Mouse (Mus musculus) heart, postnatal 14 days (tissue): ENCODE measurements around the gene Fam234b. TPM values are rescaled to one million over a fixed set of nuclear protein-coding genes. Genes with fewer than 3 reads are reported as not detected.

Experiments
- DNase-seq, 2 experiments: peaks; one replicate each; pipeline ENCODE4 v3.0.0; 2021 to 2022
- intact Hi-C: fragments of 180-260 bp; cut with DNase I; formaldehyde crosslinking; loops from one replicate; pipeline ENCODE4 v1.15.1; 2025
- total RNA-seq, 2 experiments: library from RNA; stranded (reverse); gene quantifications; 2 replicates each; pipeline ENCODE4 v1.2.3; 2021

Fam234b gene
- total RNA-seq, 2 experiments from 2014 or later: 6.3 to 7.8 TPM

GRCm38 (mm10) chr6:135260435-135260834, 62.7 kb downstream of the Fam234b start:
- intact Hi-C loops: no loop called here
- DNase-seq: no peak

- intact Hi-C loops: no loop called here
- no peak for DNase-seq
Measured at GRCm38 (mm10) chr6:135261124-135261523, 63.3 kb downstream of the Fam234b start.

GRCm38 (mm10) chr6:135262565-135262964, 64.8 kb downstream of the Fam234b start:
- intact Hi-C loops: no loop called here
- no peak for DNase-seq

GRCm38 (mm10) chr6:135264136-135264535, 66.4 kb downstream of the Fam234b start:
- intact Hi-C loops: no loop called here
- no peak for DNase-seq

DNA sequence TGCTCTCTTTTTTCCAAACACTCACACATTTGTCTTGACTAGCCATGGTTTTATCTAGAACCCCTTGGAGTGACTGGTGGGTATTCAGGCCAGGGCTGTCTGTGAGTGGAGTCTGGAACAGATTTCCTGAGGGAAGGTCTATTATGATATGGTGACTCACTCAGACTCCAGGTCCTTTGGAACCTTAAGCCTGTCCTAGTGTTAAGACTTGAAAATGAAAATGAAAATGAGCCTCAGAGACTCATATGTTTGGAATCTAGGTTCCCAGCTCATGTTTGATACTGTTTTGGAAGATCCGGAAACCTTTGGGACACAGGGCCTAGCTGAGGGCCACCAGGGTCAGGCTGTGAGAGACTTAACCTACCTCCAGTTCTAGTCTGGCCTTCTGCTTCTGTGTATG, 68.3 kb downstream of the Fam234b start:
- intact Hi-C loops: no loop called here
- no peak for DNase-seq

GRCm38 (mm10) chr6:135267221-135267620, 69.4 kb downstream of the Fam234b start:
- DNase-seq: no peak
- intact Hi-C loops: no loop called here

DNA sequence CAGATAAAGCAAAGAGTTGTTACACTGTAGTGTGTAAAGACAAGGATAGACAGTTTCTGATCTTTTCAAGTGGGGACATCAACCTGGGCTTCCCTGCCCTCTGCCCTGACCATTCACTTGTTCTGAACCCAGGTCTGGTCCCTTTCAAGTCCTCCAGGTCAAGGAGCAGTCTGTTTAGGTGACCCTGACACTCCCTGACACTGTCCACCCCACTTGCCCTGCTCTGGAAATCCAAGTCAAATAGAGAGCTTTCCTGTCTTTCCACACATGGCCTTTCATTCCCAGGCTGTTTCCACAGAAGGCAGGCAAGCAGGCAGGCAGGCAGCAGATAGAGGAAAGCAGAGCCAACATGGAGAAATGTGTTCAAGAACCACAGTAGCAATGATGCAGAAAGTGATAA, 70.6 kb downstream of the Fam234b start:
- no peak for DNase-seq

GRCm38 (mm10) chr6:135269626-135270025, 71.8 kb downstream of the Fam234b start:
- no peak for DNase-seq
- intact Hi-C loops: loop anchor here (2.0 kb wide), 1 partner anchor 29 kb away; no protein-coding TSS in a partner anchor

More for the DNA sequence above, 70.6 kb downstream of the Fam234b start:
- intact Hi-C loops: no loop called here

DNA sequence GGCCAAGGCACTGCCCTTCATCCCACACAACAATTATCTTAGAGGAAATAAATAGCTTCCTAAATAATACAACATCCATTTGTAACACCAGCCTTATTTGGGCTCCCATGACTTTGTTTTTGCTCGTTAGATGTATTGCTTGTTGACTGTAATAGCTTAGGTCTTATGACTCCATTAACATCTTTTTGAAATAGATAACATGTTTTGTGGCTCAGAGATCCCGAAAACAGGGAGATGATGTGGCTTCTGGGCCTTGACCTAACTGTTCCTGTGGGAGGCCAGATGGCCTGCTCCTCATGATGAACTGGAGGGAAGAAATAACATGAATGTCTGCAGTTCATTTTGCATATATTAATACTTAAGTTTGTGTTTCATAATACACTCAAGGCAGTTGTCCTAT, 74.0 kb downstream of the Fam234b start:
- DNase-seq: no peak
- intact Hi-C loops: loop anchor here (2.0 kb wide), 1 partner anchor 27 kb away; no protein-coding TSS in a partner anchor

DNA sequence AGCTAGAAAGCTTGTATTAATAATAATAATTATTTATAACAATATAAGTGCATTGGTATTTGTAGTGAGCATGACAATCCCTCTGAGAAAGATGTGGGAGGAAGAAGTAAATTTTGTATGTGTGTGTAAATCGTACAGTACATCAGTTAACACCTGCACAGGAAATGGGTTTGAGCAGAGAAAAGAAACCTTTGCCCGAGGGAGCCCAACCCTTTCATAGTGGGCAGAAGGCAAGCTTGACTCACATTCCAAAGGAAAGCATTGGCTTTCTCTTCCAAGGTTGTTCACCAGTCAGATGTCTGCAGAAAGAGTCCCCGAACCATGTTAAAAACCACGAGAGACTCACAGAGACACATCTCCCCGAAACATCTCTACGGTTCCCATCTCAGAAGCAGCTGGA, 75.3 kb downstream of the Fam234b start:
- intact Hi-C loops: no loop called here
- DNase-seq: no peak

DNA sequence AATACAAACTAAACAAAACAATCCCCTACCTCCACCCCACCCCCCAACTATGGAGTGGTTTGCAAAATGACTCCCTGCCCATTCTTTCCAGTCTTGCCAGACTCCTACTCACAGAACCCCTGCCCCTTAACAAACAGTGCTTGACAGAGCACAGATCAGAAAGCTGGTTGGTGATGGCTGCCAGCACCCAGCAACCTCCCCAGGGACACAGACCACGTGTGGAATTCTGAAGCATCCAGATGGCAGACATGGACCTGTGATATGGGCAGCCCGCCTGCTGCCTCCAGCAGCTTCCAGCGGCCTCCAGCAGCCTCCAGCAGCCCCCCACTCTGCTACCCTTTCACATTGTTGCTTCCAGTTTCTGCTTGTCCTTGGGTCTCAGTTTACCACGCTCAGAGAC, 77.5 kb downstream of the Fam234b start:
- no peak for DNase-seq
- intact Hi-C loops: no loop called here

DNA sequence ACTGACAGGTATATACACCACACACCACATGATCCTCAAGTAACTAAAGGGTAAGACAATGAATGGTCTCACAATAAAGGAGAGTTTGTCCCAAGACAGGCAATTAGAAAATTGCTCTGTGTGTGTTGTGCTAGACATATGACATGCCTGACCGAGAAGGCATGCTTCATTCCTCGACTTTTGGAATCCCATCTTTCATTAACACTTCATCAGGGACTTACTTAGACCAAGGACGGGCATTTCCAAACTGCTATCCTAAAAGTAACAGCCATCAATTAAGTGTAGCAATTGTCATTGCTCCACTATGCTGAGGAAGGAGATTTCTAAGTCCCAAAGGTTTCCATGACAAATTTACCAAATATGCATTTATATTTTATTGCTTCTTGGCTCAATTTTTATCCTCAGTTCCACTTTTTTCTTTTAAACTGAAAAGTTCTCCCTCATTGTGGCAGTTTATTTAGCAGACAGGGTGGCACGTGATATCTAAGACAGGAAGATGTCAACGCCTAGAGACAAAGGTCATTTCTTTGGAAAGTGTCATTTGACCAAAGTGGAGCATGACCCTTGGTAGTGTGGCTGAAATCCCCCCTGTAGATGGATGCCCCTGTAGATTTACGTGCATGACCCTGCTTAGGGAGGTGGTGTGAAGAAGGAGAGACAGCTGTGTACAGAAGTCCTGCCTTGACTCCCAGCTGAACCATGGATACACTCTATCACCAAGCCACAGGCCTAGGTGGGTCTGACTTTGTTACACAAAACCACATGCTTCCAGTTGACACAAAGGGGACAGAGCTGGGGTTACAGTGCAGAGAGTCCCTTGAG, 78.9 kb downstream of the Fam234b start:
- intact Hi-C loops: no loop called here
- DNase-seq: no peak

DNA sequence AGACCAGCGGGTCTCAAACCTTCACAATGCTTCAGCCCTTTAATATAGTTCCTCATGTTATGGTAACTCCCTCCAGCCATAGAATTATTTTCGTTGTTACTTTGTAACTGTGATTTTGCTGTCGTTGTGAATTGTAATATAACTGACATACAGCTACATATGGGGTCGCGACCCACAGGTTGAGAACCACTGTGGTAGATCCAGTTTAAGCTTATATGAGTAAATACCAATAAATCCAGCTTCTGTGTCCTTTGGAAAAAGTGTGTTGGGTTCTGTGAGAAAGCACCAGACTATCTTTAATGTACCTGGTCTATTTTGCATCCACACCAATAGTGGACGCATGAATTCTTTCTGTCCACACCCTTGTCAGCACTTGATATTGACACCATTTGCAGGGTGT, 80.5 kb downstream of the Fam234b start:
- intact Hi-C loops: no loop called here
- DNase-seq: no peak

DNA sequence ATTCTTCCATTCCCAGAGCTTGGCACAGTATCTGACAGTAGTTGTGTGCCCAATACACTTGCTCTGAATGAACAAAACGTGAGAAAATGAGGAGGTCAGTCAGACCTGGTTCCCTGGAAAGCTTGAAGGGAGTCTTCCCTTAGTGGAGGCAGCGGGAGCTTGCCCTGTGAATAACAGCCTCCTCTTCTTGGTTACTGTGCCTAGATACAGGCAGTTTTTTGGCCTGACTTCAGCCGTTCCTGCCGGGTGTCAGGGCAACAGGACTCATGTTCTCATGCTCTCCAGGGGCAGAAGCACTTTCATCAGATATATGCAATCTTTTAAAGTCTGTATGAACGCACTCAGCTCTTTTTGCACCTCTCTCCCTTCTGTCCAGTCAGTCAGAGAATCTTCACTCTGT, 81.5 kb downstream of the Fam234b start:
- no peak for DNase-seq
- intact Hi-C loops: no loop called here

- intact Hi-C loops: no loop called here
- no peak for DNase-seq
Measured at GRCm38 (mm10) chr6:135279856-135280255, 82.1 kb downstream of the Fam234b start.

GRCm38 (mm10) chr6:135292391-135292790, 94.6 kb downstream of the Fam234b start:
- intact Hi-C loops: no loop called here
- no peak for DNase-seq

- DNase-seq: no peak
- intact Hi-C loops: no loop called here
Measured at GRCm38 (mm10) chr6:135294150-135294549, 96.4 kb downstream of the Fam234b start.

Other genes with a start within 250 kb of the Fam234b start
- gene Apold1, start 216.3 kb upstream of the Fam234b start, total RNA-seq: 10 to 100 TPM; 15.4 to 18.5 TPM
- 10 to 100 TPM; 39.3 to 43.3 TPM for gene Ddx47, start 186.4 kb upstream of the Fam234b start, total RNA-seq
- gene Gprc5a, start 132.3 kb upstream of the Fam234b start, total RNA-seq: 1 to 10 TPM; 2.8 to 2.9 TPM
- not detected for gene Gprc5d, start 79.7 kb upstream of the Fam234b start, total RNA-seq
- 10 to 100 TPM; 44.8 to 45.9 TPM for gene Hebp1, start within 50 bp of the Fam234b start, total RNA-seq
- gene Gsg1, start 56.4 kb downstream of the Fam234b start, total RNA-seq: under 1 TPM in 1 of 2 experiments, not detected in 1; 0.86 TPM
- gene Pbp2, start 112.4 kb downstream of the Fam234b start, total RNA-seq: not detected
- 100 to 1,000 TPM; 102 to 124 TPM for gene Emp1, start 164.6 kb downstream of the Fam234b start, total RNA-seq